Mouse (Mus musculus) spleen, adult 2 months (tissue): ENCODE measurements around the gene P4ha2. TPM values are rescaled to one million over a fixed set of nuclear protein-coding genes. Genes with fewer than 3 reads are reported as not detected.
"Not testable (repeated sequence)": the region's sequence is repeated elsewhere in the genome, so short reads cannot be mapped to it uniquely, and the experiment has no call there.

Experiments
- DNase-seq, 2 experiments: peaks; one replicate each; pipeline versions ENCODE4 v3.0.0 to v3.0.0-alpha.2; 2012 to 2021; ENCODE audit warnings: low spot score in 2 of 2, low read depth in 1 of 2
- H3K27ac ChIP-seq: fragments of 200-500 bp; 2 replicates; pipeline ENCODE4 v1.5.1; 2012; ENCODE audit warnings: low read length, inconsistent platforms; ENCODE audit not compliant: insufficient read depth
- H3K27me3 ChIP-seq: fragments of 200-500 bp; 2 replicates; pipeline ENCODE4 v1.6.1; 2012; ENCODE audit warnings: mild to moderate bottlenecking, moderate library complexity, low read length, inconsistent platforms; ENCODE audit not compliant: control insufficient read depth, insufficient read depth
- H3K36me3 ChIP-seq: fragments of 200-500 bp; 2 replicates; pipeline ENCODE4 v1.6.1; 2012; ENCODE audit warnings: mild to moderate bottlenecking, low read length, inconsistent platforms; ENCODE audit not compliant: control insufficient read depth, insufficient read depth
- H3K4me1 ChIP-seq: fragments of 200-500 bp; 2 replicates; pipeline ENCODE4 v1.6.1; 2011; ENCODE audit warnings: inconsistent platforms; ENCODE audit not compliant: control insufficient read depth, insufficient read depth, insufficient read length
- H3K4me3 ChIP-seq: fragments of 200-500 bp; 2 replicates; pipeline ENCODE4 v1.5.1; 2011; ENCODE audit warnings: mild to moderate bottlenecking, inconsistent platforms; ENCODE audit not compliant: insufficient read depth, insufficient read length; ENCODE audit errors: extremely low read depth
- CTCF ChIP-seq: fragments of 200-500 bp; IDR thresholded peaks from 2 replicates; pipeline ENCODE4 v1.5.1; 2011; ENCODE audit warnings: mild to moderate bottlenecking, inconsistent platforms; ENCODE audit not compliant: insufficient read depth, insufficient read length, insufficient replicate concordance; ENCODE audit errors: extremely low read depth
- POLR2A ChIP-seq: fragments of 200-500 bp; IDR thresholded peaks from 2 replicates; pipeline ENCODE4 v1.6.1; 2011; ENCODE audit warnings: low read depth, low read length, inconsistent platforms
- WGBS: fragments of 180-500 bp; shearing (Covaris S2); methylation state at CpG from one replicate; pipeline ENCODE4 v1.1.7; 2018; 5-methylcytosine and 5-hydroxymethylcytosine counted together
- polyA plus RNA-seq: library from polyadenylated mRNA; depleted of rRNA; stranded (reverse); fragments of >200 nt; gene quantifications from 2 replicates; pipeline ENCODE4 v1.2.3, GENCODE M21; 2012

P4ha2 gene
- polyA plus RNA-seq, 1 experiment: 2.8 TPM

GRCm38 (mm10) chr11:54129955-54130354 lies 30.1 kb downstream of the P4ha2 start:
- Histone ChIP-seq H3K4me1 (no peaks in the 10 kb centered on the region), H3K4me3 (no peak overlapping the region), H3K36me3 (no peaks in the 10 kb centered on the region), H3K27me3 (no peaks in the 10 kb centered on the region), H3K27ac (no peak overlapping the region)
- TF ChIP-seq CTCF: no peak
- no peak for TF ChIP-seq POLR2A
- DNase-seq: no peak
- WGBS: 87% methylated on average over 8 of the region's 8 CpGs

DNA sequence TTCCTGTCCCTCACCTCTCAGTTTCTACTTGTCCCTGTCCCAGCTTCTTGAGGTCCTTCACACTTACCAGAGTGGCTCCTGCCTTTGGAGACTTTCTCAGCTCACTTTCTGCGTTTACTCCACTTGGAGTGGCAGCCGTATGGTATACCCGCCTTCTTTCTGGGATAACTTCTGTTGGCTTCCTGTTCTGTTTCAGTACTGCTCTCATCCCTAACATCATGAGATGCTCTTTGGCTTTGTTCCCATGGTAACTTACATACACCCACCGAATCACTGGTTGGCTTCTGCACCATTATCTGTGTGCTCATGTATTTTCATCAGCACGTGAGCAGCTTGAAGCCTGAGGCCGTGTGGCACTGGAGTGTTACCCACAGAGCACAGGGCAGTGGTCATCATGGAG lies 30.8 kb downstream of the P4ha2 start:
- Histone ChIP-seq H3K27ac (no peak overlapping the region), H3K4me3 (no peak overlapping the region), H3K4me1 (no peaks in the 10 kb centered on the region), H3K27me3 (no peaks in the 10 kb centered on the region), H3K36me3 (no peaks in the 10 kb centered on the region)
- no peak for DNase-seq
- 89% methylated on average over 6 of the region's 6 CpGs for WGBS
- TF ChIP-seq CTCF (no peak), POLR2A (no peak)

GRCm38 (mm10) chr11:54132290-54132689 lies 32.4 kb downstream of the P4ha2 start:
- Histone ChIP-seq H3K4me1 (no peaks in the 10 kb centered on the region), H3K4me3 (no peak overlapping the region), H3K27ac (no peak overlapping the region), H3K27me3 (no peaks in the 10 kb centered on the region), H3K36me3 (no peaks in the 10 kb centered on the region)
- 89% methylated on average over 10 of the region's 10 CpGs for WGBS
- TF ChIP-seq POLR2A (no peak), CTCF (no peak)
- DNase-seq: no peak

DNA sequence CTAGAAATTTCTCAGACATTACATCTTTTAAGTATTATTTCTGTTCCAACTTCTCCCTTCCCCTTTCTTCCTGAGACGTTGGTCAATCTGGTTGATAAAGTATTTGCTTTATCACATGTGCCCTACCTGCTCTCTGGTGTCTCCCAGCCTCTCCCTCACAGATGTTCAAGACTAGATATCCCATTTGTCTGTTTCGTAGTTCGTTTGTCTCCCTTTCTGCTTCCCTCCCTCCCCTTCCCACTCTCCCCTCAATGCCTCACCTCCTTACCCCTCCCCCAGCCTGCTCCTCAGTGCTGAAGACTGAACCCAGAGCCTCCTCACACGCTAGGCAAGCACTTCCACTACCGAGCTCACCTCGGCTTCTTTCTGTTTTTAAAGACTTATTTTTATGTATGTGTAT lies 35.0 kb downstream of the P4ha2 start:
- TF ChIP-seq POLR2A: no peak
- TF ChIP-seq CTCF: no peak
- WGBS: 65% methylated on average over 6 of the region's 6 CpGs
- no peak for DNase-seq
- no peak overlapping the region for H3K27ac ChIP-seq
- no peaks in the 10 kb centered on the region for H3K36me3 ChIP-seq
- H3K4me1 ChIP-seq: no peaks in the 10 kb centered on the region
- H3K4me3 ChIP-seq: no peak overlapping the region
- H3K27me3 ChIP-seq: no peaks in the 10 kb centered on the region

DNA sequence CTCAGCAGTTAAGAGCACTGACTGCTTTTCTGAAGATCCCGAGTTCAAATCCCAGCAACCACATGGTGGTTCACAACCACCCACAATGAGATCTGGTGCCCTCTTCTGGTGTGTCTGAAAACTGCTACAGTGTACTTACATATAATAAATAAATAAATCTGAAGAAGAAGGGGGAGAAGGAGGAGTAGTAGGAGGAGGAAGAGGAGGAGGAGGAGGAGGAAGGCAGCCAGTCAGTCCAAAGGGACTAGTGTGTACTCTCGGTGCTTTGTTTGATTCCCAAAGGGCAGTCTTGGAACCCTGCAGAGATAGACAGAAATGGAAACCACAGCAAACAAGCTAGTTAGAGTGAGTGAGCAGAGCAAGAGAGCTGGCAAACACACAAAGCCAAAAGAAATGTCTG lies 40.3 kb downstream of the P4ha2 start:
- not testable (repeated sequence) for H3K4me3 ChIP-seq, H3K36me3 ChIP-seq, H3K27ac ChIP-seq, H3K4me1 ChIP-seq, H3K27me3 ChIP-seq
- DNase-seq: peak; percentile 17 to 38
- WGBS: 46% methylated on average over 2 of the region's 2 CpGs

DNA sequence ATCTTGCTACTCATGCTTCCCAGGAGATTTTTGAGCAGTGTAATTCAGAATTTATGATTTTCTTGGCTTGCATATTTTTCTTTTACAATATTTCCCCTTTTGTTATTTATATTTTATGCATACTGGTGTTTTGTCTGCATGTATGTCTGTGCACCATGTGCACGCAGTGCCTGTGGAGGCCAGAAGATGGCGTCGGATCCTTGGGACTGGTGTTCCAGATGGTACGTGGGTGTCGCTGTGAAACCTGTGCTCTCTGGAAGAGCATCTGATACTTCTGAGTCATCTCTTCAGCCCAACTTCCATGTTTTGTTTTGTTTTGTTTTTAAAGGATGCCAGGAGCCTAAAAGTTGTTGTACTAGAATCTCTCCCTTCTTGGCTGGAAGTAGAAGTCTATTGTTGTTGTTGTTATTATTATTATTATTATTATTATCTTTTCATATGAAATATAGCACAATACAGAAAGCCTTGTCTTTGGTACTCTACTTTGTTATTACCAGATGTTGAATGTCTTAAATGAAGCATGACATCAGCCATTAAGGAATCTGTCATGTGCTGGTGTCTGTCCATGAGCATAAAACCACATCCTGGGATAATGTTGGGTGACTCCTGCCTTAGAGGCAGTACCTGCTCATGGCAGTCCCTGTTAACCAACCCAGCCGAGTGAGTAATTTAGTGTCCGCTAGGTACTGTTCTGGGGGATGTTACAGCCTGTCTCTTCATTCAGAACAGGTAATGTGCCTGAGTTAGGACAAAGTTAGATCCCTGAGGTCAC lies 41.5 kb downstream of the P4ha2 start:
- H3K36me3 ChIP-seq: no peaks in the 10 kb centered on the region
- H3K4me1 ChIP-seq: no peaks in the 10 kb centered on the region
- TF ChIP-seq CTCF (no peak), POLR2A (no peak)
- H3K27ac ChIP-seq: no peak overlapping the region
- H3K4me3 ChIP-seq: no peak overlapping the region
- DNase-seq: no peak
- WGBS: 88% methylated on average over 7 of the region's 7 CpGs
- H3K27me3 ChIP-seq: no peaks in the 10 kb centered on the region

GRCm38 (mm10) chr11:54144886-54145285 lies 45.0 kb downstream of the P4ha2 start:
- 16% methylated on average over 3 of the region's 3 CpGs for WGBS
- peak; percentile 53 to 66 for DNase-seq
- Histone ChIP-seq H3K27ac (no peak overlapping the region), H3K36me3 (no peaks in the 10 kb centered on the region), H3K4me1 (no peaks in the 10 kb centered on the region), H3K4me3 (no peak overlapping the region), H3K27me3 (no peaks in the 10 kb centered on the region)
- TF ChIP-seq CTCF (peak; percentile 77; the same call in 1 of the 2 replicates), POLR2A (no peak)
